Mouse (Mus musculus) liver, postnatal 0 days (tissue): ENCODE measurements around the gene Gm45618.

Source experiments
- CTCF ChIP-seq: sonication (generic); IDR thresholded peaks from 2 replicates; pipeline ENCODE4 v1.5.1; 2016; ENCODE audit warnings: antibody characterized with exemption, low read depth
- EP300 ChIP-seq: IDR thresholded peaks from 2 replicates; pipeline ENCODE4 v1.6.1; 2016; ENCODE audit warnings: antibody characterized with exemption, low read depth, mild to moderate bottlenecking

DNA sequence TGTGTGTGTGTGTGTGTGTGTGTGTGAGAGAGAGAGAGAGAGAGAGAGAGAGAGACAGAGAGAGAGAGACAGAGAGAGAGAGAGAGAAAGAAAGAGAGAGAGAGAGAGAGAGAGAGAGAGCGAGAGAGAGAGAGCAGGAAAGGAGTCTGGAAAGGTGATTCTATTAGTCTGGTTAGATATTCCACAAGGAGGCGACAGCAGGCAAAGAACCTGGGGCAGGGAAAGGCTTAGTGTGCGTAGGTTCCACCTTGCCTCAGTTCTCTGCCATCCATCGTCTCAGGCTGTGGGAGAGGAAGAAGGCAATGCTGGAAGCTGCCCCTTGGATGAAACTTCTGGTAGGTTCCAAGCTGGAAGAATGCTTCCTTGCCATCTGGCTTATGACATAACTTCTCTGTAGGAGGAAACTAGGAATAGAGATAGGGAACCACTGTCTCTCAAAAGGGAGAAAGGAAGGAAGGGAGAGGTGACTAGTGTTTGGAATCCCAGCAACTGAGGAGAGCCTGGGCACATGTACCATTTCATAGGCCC, 24.9 kb upstream of the Gm45618 start:
- TF ChIP-seq CTCF (no peak), EP300 (no peak)
